Mouse (Mus musculus) inflammation-experienced regulatory T-cells (primary cell): ENCODE measurements around the gene Prkcsh. TPM values are rescaled to one million over a fixed set of nuclear protein-coding genes. Genes with fewer than 3 reads are reported as not detected.

ENCODE experiments used
- polyA plus RNA-seq, 2 experiments: library from polyadenylated mRNA; unstranded; fragments of 100-300 nt; shearing (Covaris generic); gene quantifications; one replicate each; pipeline ENCODE4 v1.2.1; 2017

Gene Prkcsh
- 10 to 100 TPM; 76.4 to 98.0 TPM for polyA plus RNA-seq

GRCm38 (mm10) chr9:22002194-22003162 is at the start of gene Prkcsh, which contains the start of gene Ccdc151:
Gene Prkcsh, plus strand, starts transcription at chr9:22002806.
Gene Ccdc151, minus strand, starts transcription at chr9:22002634.

DNA sequence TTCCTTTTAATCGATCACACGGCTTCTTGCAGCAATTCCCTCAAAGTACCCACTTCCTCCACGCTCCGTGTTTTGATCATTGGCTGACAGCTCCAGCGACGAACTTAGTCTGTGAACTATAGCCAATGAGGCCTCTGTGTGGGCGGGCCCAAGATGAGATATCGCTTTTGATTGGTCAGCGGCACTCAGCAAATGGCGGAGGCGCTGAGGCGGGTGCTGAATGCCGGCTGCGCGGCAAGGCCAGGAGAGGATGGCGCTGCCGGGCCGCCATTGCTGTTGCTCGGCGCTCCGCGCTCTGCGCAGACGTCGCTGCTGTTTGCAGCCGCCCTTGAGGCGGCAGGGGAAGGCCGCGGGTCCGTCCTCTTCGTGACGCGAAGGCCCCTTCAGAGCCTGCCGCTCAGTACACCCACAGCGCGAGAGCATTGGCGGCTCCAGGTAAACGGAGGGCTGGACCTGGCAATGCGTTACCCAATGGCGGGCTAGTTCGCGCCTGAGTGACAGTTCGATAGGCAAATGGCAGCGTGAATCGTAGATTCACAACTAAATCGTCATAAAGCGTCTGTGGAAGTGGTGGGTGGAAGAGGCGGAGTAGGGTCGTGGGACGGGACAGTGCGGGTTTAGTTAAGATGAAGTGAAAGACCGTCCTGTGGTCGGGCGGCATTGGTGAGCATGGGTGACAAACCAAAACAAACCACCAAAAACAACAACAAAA is 46.9 kb upstream of the Prkcsh start, which contains the start of gene Swsap1:
TSS of gene Swsap1 (plus strand) at position 186 of the 712 bp plus-strand sequence.

GRCm38 (mm10) chr9:21963417-21963816 is 39.2 kb upstream of the Prkcsh start, which contains the start of gene Epor:
Gene Epor, minus strand, starts transcription at chr9:21963506.

GRCm38 (mm10) chr9:21989230-21990110 is 13.1 kb upstream of the Prkcsh start, which contains the start of gene Rgl3:
Gene Rgl3, minus strand, starts transcription at chr9:21989446.

DNA sequence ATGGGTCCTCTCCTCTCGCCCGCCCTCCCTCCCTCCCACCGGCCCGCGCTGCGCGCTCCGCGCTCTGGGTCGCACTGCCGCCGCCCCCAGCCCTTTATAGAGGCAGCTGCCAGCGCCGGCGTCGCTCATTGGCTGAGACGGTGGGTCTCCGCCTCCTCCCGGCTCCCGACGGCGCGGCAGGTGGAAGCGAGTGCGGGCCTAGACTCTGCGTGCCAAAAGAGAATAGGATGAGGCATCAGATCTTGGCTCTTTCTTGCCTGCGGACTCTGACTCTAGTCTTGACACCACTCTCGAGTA is 49.3 kb downstream of the Prkcsh start, which contains the start of gene Elavl3:
TSS of gene Elavl3 (minus strand) at position 66 of the 297 bp plus-strand sequence.

Other genes starting within 250 kb of the Prkcsh start
- gene Spc24, start 242.5 kb upstream of the Prkcsh start, polyA plus RNA-seq: 1 to 10 TPM; 2.8 to 3.7 TPM
- gene Kank2, start 204.1 kb upstream of the Prkcsh start, polyA plus RNA-seq: under 1 TPM in 1 of 2 experiments, not detected in 1; 0.45 TPM
- under 1 TPM in 1 of 2 experiments, not detected in 1; 0.44 TPM for gene Angptl8, start 167.3 kb upstream of the Prkcsh start, polyA plus RNA-seq
- 1 to 10 TPM; 3.7 to 4.5 TPM for gene Dock6, start 150.2 kb upstream of the Prkcsh start, polyA plus RNA-seq
- gene Rab3d, start 84.6 kb upstream of the Prkcsh start, polyA plus RNA-seq: 10 to 100 TPM; 14.8 to 29.0 TPM
- gene Ccdc159, start 75.3 kb upstream of the Prkcsh start, polyA plus RNA-seq: 1 to 10 TPM in 1 of 2 experiments, under 1 TPM in 1; 0.86 to 1.5 TPM
- gene Tmem205, start 75.2 kb upstream of the Prkcsh start, polyA plus RNA-seq: 1 to 10 TPM; 3.6 to 8.0 TPM
- 1 to 10 TPM; 1.6 to 1.9 TPM for gene Plppr2, start 65.8 kb upstream of the Prkcsh start, polyA plus RNA-seq
- 10 to 100 TPM; 11.8 to 12.4 TPM for gene Swsap1, start 47.1 kb upstream of the Prkcsh start, polyA plus RNA-seq
- under 1 TPM in 1 of 2 experiments, not detected in 1; 0.84 TPM for gene Epor, start 39.3 kb upstream of the Prkcsh start, polyA plus RNA-seq
- under 1 TPM in 1 of 2 experiments, not detected in 1; 0.20 TPM for gene Rgl3, start 13.4 kb upstream of the Prkcsh start, polyA plus RNA-seq
- under 1 TPM; 0.18 to 0.49 TPM for gene Ccdc151, start 172 bp upstream of the Prkcsh start, polyA plus RNA-seq
- under 1 TPM; 0.24 to 0.78 TPM for gene Elavl3, start 49.2 kb downstream of the Prkcsh start, polyA plus RNA-seq
- not detected for gene Gm49318, start 68.5 kb downstream of the Prkcsh start, polyA plus RNA-seq
- gene Zfp653, start 68.6 kb downstream of the Prkcsh start, polyA plus RNA-seq: 10 to 100 TPM; 19.8 to 27.0 TPM
- gene Ecsit, start 82.6 kb downstream of the Prkcsh start, polyA plus RNA-seq: 10 to 100 TPM; 45.4 to 50.3 TPM
- gene Cnn1, start 96.4 kb downstream of the Prkcsh start, polyA plus RNA-seq: under 1 TPM; 0.13 to 0.38 TPM
- gene Elof1, start 114.4 kb downstream of the Prkcsh start, polyA plus RNA-seq: 10 to 100 TPM; 76.8 to 82.5 TPM
- gene Acp5, start 132.9 kb downstream of the Prkcsh start, polyA plus RNA-seq: 100 to 1,000 TPM; 197 to 281 TPM
- 10 to 100 TPM; 38.0 to 39.5 TPM for gene Pigyl, start 154.0 kb downstream of the Prkcsh start, polyA plus RNA-seq
- under 1 TPM; 0.11 to 0.22 TPM for gene Zfp872, start 185.3 kb downstream of the Prkcsh start, polyA plus RNA-seq
- gene Zfp809, start 222.9 kb downstream of the Prkcsh start, polyA plus RNA-seq: 10 to 100 TPM; 35.2 to 35.5 TPM